Mouse (Mus musculus) megakaryocyte, embryonic 14.5 days (primary cell): ENCODE measurements at regions not wholly inside any gene's neighbourhood (a gene's known extent, or its start where the extent isn't known, plus 50 kb on each side); places are given as distances from the start of the nearest gene placed in this dataset.

ENCODE experiments used
- FLI1 ChIP-seq: IDR thresholded peaks from 2 replicates; pipeline ENCODE4 v1.6.1; 2012; ENCODE audit warnings: low read length, inconsistent platforms, mixed read lengths
- GATA1 ChIP-seq: IDR thresholded peaks from 3 replicates; pipeline ENCODE4 v1.6.1; 2012; ENCODE audit warnings: mixed read lengths, low read length, inconsistent platforms, borderline replicate concordance

- no peak for TF ChIP-seq FLI1
- TF ChIP-seq GATA1: no peak
These were observed 334.6 kb downstream of the C1d start for GRCm38 (mm10) chr11:17591780-17592487.
